Mouse (Mus musculus): ENCODE results near the gene Vpreb1. TPM values are rescaled to one million over a fixed set of nuclear protein-coding genes. Genes with fewer than 3 reads are reported as not detected.

Gene Vpreb1
- total RNA-seq, 1 experiment: 4.0 TPM

DNA sequence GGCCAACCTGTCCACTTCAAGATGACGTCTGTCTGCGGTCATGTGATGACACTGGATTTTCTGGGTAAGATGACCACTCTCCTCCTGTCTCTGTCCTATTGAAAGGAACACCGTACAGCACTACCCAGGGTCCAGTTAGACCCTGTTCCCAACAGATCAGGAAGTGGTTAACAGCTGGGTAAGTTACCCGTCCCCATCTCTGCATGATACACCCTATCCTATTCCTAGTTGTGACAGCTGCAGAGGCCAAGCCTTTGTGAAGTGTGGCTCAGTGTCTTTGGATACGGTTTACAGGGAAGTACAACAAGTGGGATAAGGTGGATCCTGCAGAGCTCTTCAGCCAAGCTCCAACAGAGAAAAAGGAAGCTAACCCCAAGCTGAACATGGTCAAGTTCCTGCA is 8.4 kb upstream of the Vpreb1 start:
- Histone ChIP-seq H3K9ac (ENCODE audit: insufficient read depth, low read depth, low read length, poor library complexity, severe bottlenecking) (no peak overlapping the region), H3K4me3 (ENCODE audit: insufficient read depth in 1 of 2, low read depth in 1 of 2, low read length in 2 of 2, poor library complexity in 1 of 2, severe bottlenecking in 1 of 2) (no peak overlapping the region), H3K9me3 (ENCODE audit: control insufficient read depth, insufficient read depth, low read depth, low read length) (no peaks in the 10 kb centered on the region), H3K4me1 (ENCODE audit: control insufficient read depth in 2 of 2, insufficient read depth in 2 of 2, low read length in 2 of 2, poor library complexity in 1 of 2) (no peaks in the 10 kb centered on the region), H3K27ac (ENCODE audit: insufficient read depth, low read depth, low read length, poor library complexity, severe bottlenecking) (no peak overlapping the region), H3K36me3 (ENCODE audit: control insufficient read depth, insufficient read depth, low read length, poor library complexity, severe bottlenecking) (peaks cover 61% of the 10 kb centered on the region)
- in situ Hi-C loops (cut with MboI; ENCODE audit: low sequenced_read_pairs in 2 of 2, unreplicated experiment in 2 of 2): no loop called here
- DNase-seq (ENCODE audit: low read depth, low spot score): no peak
- TF ChIP-seq HCFC1 (IDR thresholded peaks at IDR 0.05; ENCODE audit: borderline replicate concordance, insufficient read depth, low read length) (no peak), ZNF384 (IDR thresholded peaks at IDR 0.05; ENCODE audit: low read depth, low read length) (no peak), ZC3H11A (IDR thresholded peaks at IDR 0.05; ENCODE audit: borderline replicate concordance, low read depth, low read length) (no peak), MAFK (IDR thresholded peaks at IDR 0.05; ENCODE audit: insufficient read depth, low read depth, low read length) (no peak)

DNA sequence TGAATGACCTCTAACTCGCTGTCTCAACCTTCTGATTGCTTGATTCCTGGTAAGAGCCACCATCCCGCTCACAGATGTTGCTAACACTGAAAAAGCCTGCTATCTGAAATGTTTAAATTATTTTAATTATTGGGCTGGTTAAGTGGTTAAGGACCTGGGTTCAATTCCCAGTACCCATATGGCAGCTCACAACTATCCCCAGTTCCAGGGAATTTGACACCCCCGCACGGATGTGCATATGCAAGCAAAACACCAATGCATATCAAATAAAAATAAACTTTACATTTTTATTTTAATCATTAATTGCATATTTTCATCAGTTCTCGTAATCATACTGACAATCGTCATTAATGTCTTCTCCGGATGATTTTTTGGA is 414 bp downstream of the Vpreb1 start:
- DNase-seq (ENCODE audit: low read depth, low spot score): no peak
- Histone ChIP-seq H3K9ac (ENCODE audit: insufficient read depth, low read depth, low read length, poor library complexity, severe bottlenecking) (no peak overlapping the region; the same call in 1 of the 2 replicates), H3K4me3 (ENCODE audit: insufficient read depth in 1 of 2, low read depth in 1 of 2, low read length in 2 of 2, poor library complexity in 1 of 2, severe bottlenecking in 1 of 2) (peak overlapping the region; percentile 83 to 90), H3K4me1 (ENCODE audit: control insufficient read depth in 2 of 2, insufficient read depth in 2 of 2, low read length in 2 of 2, poor library complexity in 1 of 2) (peaks cover 6 to 9% of the 10 kb centered on the region in 2 experiments), H3K36me3 (ENCODE audit: control insufficient read depth, insufficient read depth, low read length, poor library complexity, severe bottlenecking) (peaks cover 7% of the 10 kb centered on the region; the same call in 1 of the 2 replicates), H3K27ac (ENCODE audit: insufficient read depth, low read depth, low read length, poor library complexity, severe bottlenecking) (peak overlapping the region; percentile 24; the same call in 1 of the 2 replicates), H3K9me3 (ENCODE audit: control insufficient read depth, insufficient read depth, low read depth, low read length) (no peaks in the 10 kb centered on the region)
- no peak for TF ChIP-seq HCFC1 (IDR thresholded peaks at IDR 0.05; ENCODE audit: borderline replicate concordance, insufficient read depth, low read length)
- no peak for TF ChIP-seq CHD2 (IDR thresholded peaks at IDR 0.05; ENCODE audit: low read depth, low read length)
- TF ChIP-seq ZC3H11A (IDR thresholded peaks at IDR 0.05; ENCODE audit: borderline replicate concordance, low read depth, low read length): no peak
- no peak for TF ChIP-seq MAFK (IDR thresholded peaks at IDR 0.05; ENCODE audit: insufficient read depth, low read depth, low read length)
- TF ChIP-seq ZNF384 (IDR thresholded peaks at IDR 0.05; ENCODE audit: low read depth, low read length): no peak
- in situ Hi-C loops (cut with MboI; ENCODE audit: low sequenced_read_pairs in 2 of 2, unreplicated experiment in 2 of 2): no loop called here

DNA sequence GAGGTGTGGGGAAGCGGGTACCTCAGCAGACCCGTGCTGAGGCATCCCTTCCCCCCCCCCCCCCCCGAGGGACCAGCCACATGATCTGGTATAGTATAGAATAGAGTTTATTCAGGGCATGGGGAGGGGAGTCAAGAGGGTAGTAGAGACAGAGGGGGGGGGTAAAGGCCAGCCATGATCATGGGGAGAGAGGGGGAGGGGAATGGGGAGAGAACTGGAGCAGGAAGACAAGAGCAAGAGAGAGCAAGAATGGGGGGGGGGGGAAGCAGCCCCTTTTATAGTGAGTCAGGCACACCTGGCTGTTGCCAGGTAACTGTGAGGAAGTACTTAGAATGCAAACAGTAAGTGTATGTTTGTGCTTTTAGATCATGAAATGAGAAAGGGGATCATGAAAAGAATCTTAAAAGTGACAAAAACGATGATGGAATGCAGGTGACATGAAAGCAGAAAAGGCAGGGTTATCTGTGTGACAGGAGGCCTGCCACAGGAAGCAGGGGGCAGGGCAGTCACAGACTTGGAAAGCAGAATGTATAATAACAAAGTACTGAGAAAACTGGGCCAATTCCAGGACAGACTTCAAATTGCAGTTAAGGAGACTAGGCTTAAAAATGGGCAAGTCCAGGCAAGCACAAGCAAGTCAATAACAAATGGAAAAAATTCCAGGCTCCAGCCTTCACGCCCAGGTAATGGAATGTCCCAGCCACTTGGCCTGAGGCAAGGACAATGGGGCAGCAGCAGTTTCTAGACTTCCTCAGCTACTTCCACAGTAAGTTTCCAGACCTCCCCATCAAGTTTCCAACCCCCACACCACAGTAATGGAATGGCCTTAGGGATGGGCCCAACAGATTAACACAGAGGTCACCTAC is 4.7 kb downstream of the Vpreb1 start:
- H3K36me3 ChIP-seq (ENCODE audit: control insufficient read depth, insufficient read depth, low read length, poor library complexity, severe bottlenecking): no peaks in the 10 kb centered on the region
- peaks cover 12 to 16% of the 10 kb centered on the region in 2 experiments for H3K4me1 ChIP-seq (ENCODE audit: control insufficient read depth in 2 of 2, insufficient read depth in 2 of 2, low read length in 2 of 2, poor library complexity in 1 of 2)
- no peak overlapping the region for H3K4me3 ChIP-seq (ENCODE audit: insufficient read depth in 1 of 2, low read depth in 1 of 2, low read length in 2 of 2, poor library complexity in 1 of 2, severe bottlenecking in 1 of 2)
- TF ChIP-seq ZNF384 (IDR thresholded peaks at IDR 0.05; ENCODE audit: low read depth, low read length): no peak
- H3K9ac ChIP-seq (ENCODE audit: insufficient read depth, low read depth, low read length, poor library complexity, severe bottlenecking): no peak overlapping the region
- in situ Hi-C loops (cut with MboI; ENCODE audit: low sequenced_read_pairs in 2 of 2, unreplicated experiment in 2 of 2): no loop called here
- DNase-seq (ENCODE audit: low read depth, low spot score): peak; percentile 93
- H3K9me3 ChIP-seq (ENCODE audit: control insufficient read depth, insufficient read depth, low read depth, low read length): no peaks in the 10 kb centered on the region
- peak overlapping the region; percentile 100 for H3K27ac ChIP-seq (ENCODE audit: insufficient read depth, low read depth, low read length, poor library complexity, severe bottlenecking)

DNA sequence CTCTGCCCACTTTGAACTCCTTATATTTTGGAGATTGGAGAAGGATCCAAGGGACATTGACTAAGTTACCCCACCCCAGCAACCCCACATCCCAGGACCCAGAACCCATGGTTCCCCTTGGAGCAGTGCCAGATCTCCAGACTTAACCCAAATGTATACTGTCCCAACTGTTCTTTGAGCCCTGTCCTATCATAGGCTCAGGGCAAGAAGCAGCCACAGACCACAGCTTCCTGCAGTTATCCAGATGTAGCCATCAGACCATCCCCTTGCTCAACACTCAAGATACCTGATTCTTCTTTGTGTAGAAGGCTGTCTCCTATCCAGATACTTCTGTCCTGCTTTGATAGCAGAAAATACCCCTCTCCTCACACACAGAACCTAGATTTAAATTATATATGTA is 5.4 kb downstream of the Vpreb1 start:
- H3K9me3 ChIP-seq (ENCODE audit: control insufficient read depth, insufficient read depth, low read depth, low read length): no peaks in the 10 kb centered on the region
- no peaks in the 10 kb centered on the region for H3K36me3 ChIP-seq (ENCODE audit: control insufficient read depth, insufficient read depth, low read length, poor library complexity, severe bottlenecking)
- in situ Hi-C loops (cut with MboI; ENCODE audit: low sequenced_read_pairs in 2 of 2, unreplicated experiment in 2 of 2): no loop called here
- TF ChIP-seq CHD2 (IDR thresholded peaks at IDR 0.05; ENCODE audit: low read depth, low read length) (no peak), ZNF384 (IDR thresholded peaks at IDR 0.05; ENCODE audit: low read depth, low read length) (no peak), HCFC1 (IDR thresholded peaks at IDR 0.05; ENCODE audit: borderline replicate concordance, insufficient read depth, low read length) (no peak), ZC3H11A (IDR thresholded peaks at IDR 0.05; ENCODE audit: borderline replicate concordance, low read depth, low read length) (no peak), MAFK (IDR thresholded peaks at IDR 0.05; ENCODE audit: insufficient read depth, low read depth, low read length) (no peak)
- no peak overlapping the region for H3K4me3 ChIP-seq (ENCODE audit: insufficient read depth in 1 of 2, low read depth in 1 of 2, low read length in 2 of 2, poor library complexity in 1 of 2, severe bottlenecking in 1 of 2)
- peaks cover 12 to 16% of the 10 kb centered on the region in 2 experiments for H3K4me1 ChIP-seq (ENCODE audit: control insufficient read depth in 2 of 2, insufficient read depth in 2 of 2, low read length in 2 of 2, poor library complexity in 1 of 2)
- H3K9ac ChIP-seq (ENCODE audit: insufficient read depth, low read depth, low read length, poor library complexity, severe bottlenecking): no peak overlapping the region
- H3K27ac ChIP-seq (ENCODE audit: insufficient read depth, low read depth, low read length, poor library complexity, severe bottlenecking): peak overlapping the region; percentile 100
- DNase-seq (ENCODE audit: low read depth, low spot score): no peak
